Mouse (Mus musculus) myocyte (in vitro differentiated cells): ENCODE measurements around the gene Mov10l1. TPM values are rescaled to one million over a fixed set of nuclear protein-coding genes. Genes with fewer than 3 reads are reported as not detected.
A peak's percentile ranks its signal among the peaks of the same experiment; 100 is the strongest.

Experiments
- H3K27me3 ChIP-seq: one replicate; pipeline ENCODE4 v1.6.1; 2011; ENCODE audit not compliant: control insufficient read depth, insufficient read depth, insufficient read length
- H3K36me3 ChIP-seq: one replicate; pipeline ENCODE4 v1.6.1; 2011; ENCODE audit not compliant: control insufficient read depth, insufficient read depth
- H3K4me2 ChIP-seq: one replicate; pipeline ENCODE4 v1.6.1; 2011; ENCODE audit warnings: low read depth, control low read depth
- H3K4me3 ChIP-seq: one replicate; pipeline ENCODE4 v1.5.1; 2011; ENCODE audit warnings: mild to moderate bottlenecking, control low read depth, moderate library complexity
- H3K79me2 ChIP-seq: one replicate; pipeline ENCODE4 v1.6.1; 2011; ENCODE audit not compliant: control insufficient read depth, insufficient read depth
- H3ac ChIP-seq: one replicate; pipeline ENCODE4 v1.6.1; 2011; ENCODE audit not compliant: control insufficient read depth, insufficient read length
- CEBPB ChIP-seq: IDR thresholded peaks from 2 replicates; pipeline ENCODE4 v1.6.1; 2011; ENCODE audit warnings: mild to moderate bottlenecking, moderate library complexity; ENCODE audit not compliant: poor library complexity, insufficient read depth, severe bottlenecking
- E2F4 ChIP-seq: IDR thresholded peaks from one replicate; pipeline ENCODE4 v1.6.1; 2011; ENCODE audit warnings: mild to moderate bottlenecking, control low read depth, moderate library complexity; ENCODE audit not compliant: insufficient read depth
- MAX ChIP-seq: IDR thresholded peaks from one replicate; pipeline ENCODE4 v1.6.1; 2011; ENCODE audit warnings: low read depth, mild to moderate bottlenecking, control low read depth
- MYOD1 ChIP-seq, 3 experiments: IDR thresholded peaks; one replicate each; pipeline ENCODE4 v1.6.1; 2011; ENCODE audit warnings: control low read depth in 2 of 3, low read depth in 2 of 3, mild to moderate bottlenecking in 2 of 3, moderate library complexity in 1 of 3; ENCODE audit not compliant: insufficient read length in 2 of 3, control insufficient read depth in 1 of 3
- MYOG ChIP-seq, 3 experiments: IDR thresholded peaks; one replicate each; pipeline ENCODE4 v1.6.1; 2011; ENCODE audit warnings: control low read depth in 2 of 3, low read depth in 2 of 3, mild to moderate bottlenecking in 2 of 3; ENCODE audit not compliant: insufficient read length in 2 of 3, control insufficient read depth in 1 of 3, insufficient read depth in 1 of 3
- POLR2A ChIP-seq: IDR thresholded peaks from one replicate; pipeline ENCODE4 v1.6.1; 2011; ENCODE audit warnings: low read depth, mild to moderate bottlenecking, control low read depth, moderate library complexity; ENCODE audit not compliant: insufficient read length
- POLR2AphosphoS2 ChIP-seq: IDR thresholded peaks from one replicate; pipeline ENCODE4 v1.6.1; 2011; ENCODE audit warnings: low read depth, control low read depth; ENCODE audit not compliant: insufficient read length
- REST ChIP-seq: IDR thresholded peaks from one replicate; pipeline ENCODE4 v1.6.1; 2011; ENCODE audit warnings: mild to moderate bottlenecking, control low read depth, moderate library complexity; ENCODE audit not compliant: insufficient read depth, insufficient read length
- SRF ChIP-seq: IDR thresholded peaks from one replicate; pipeline ENCODE4 v1.6.1; 2011; ENCODE audit warnings: low read depth; ENCODE audit not compliant: control insufficient read depth, insufficient read length
- TCF12 ChIP-seq: IDR thresholded peaks from one replicate; pipeline ENCODE4 v1.6.1; 2011; ENCODE audit warnings: mild to moderate bottlenecking, control low read depth; ENCODE audit not compliant: poor library complexity, insufficient read depth, severe bottlenecking
- TCF3 ChIP-seq: IDR thresholded peaks from one replicate; pipeline ENCODE4 v1.6.1; 2011; ENCODE audit warnings: low read depth, control low read depth; ENCODE audit not compliant: insufficient read length
- USF1 ChIP-seq: IDR thresholded peaks from one replicate; pipeline ENCODE4 v1.6.1; 2011; ENCODE audit warnings: low read depth, mild to moderate bottlenecking, control low read depth, moderate library complexity
- polyA plus RNA-seq: library from polyadenylated mRNA; unstranded; fragments of >200 nt; fragmentation: generic; extraction: Trizol; gene quantifications from one replicate; pipeline ENCODE4 v1.2.1, GENCODE M21; 2012; ENCODE audit warnings: missing spikeins

Gene Mov10l1
- polyA plus RNA-seq, 1 experiment, result not detected

GRCm38 (mm10) chr15:89078208-89078836 is 95.6 kb downstream of the Mov10l1 start:
- peaks cover 44% of the 10 kb centered on the region for H3K79me2 ChIP-seq
- peak overlapping the region; percentile 87 for H3K4me3 ChIP-seq
- no peak overlapping the region for H3ac ChIP-seq
- peak overlapping the region; percentile 88 for H3K4me2 ChIP-seq
- H3K36me3 ChIP-seq, result peaks cover 10% of the 10 kb centered on the region
- TF ChIP-seq POLR2A (no peak), MAX (no peak), MYOG (IDR thresholded peaks at IDR 0.05; ENCODE audit: control insufficient read depth in 1 of 3, insufficient read depth in 1 of 3, insufficient read length in 2 of 3, low read depth in 2 of 3) (no peak), POLR2AphosphoS2 (no peak), SRF (no peak), USF1 (no peak), CEBPB (no peak), E2F4 (no peak), MYOD1 (IDR thresholded peaks at IDR 0.05; ENCODE audit: control insufficient read depth in 1 of 3, insufficient read length in 2 of 3, low read depth in 2 of 3) (no peak), TCF12 (no peak), REST (no peak), TCF3 (no peak)
- no peaks in the 10 kb centered on the region for H3K27me3 ChIP-seq

GRCm38 (mm10) chr15:89083906-89084305 is 101.2 kb downstream of the Mov10l1 start:
- no peak overlapping the region for H3K4me3 ChIP-seq
- H3K79me2 ChIP-seq, result peaks cover 15% of the 10 kb centered on the region

GRCm38 (mm10) chr15:89084826-89085225 is 102.1 kb downstream of the Mov10l1 start:
- Histone ChIP-seq H3K79me2 (peaks cover 10% of the 10 kb centered on the region), H3ac (no peak overlapping the region), H3K27me3 (no peaks in the 10 kb centered on the region), H3K36me3 (peaks cover 30% of the 10 kb centered on the region), H3K4me3 (no peak overlapping the region), H3K4me2 (no peak overlapping the region)
- TF ChIP-seq MYOG (IDR thresholded peaks at IDR 0.05; ENCODE audit: control insufficient read depth in 1 of 3, insufficient read depth in 1 of 3, insufficient read length in 2 of 3, low read depth in 2 of 3) (no peak), CEBPB (no peak), POLR2AphosphoS2 (no peak), TCF3 (no peak), E2F4 (no peak), REST (no peak), USF1 (no peak), MYOD1 (IDR thresholded peaks at IDR 0.05; ENCODE audit: control insufficient read depth in 1 of 3, insufficient read length in 2 of 3, low read depth in 2 of 3) (no peak), POLR2A (no peak), SRF (no peak), TCF12 (no peak), MAX (no peak)

More at GRCm38 (mm10) chr15:89083906-89084305, 101.2 kb downstream of the Mov10l1 start:
- Histone ChIP-seq H3K36me3 (peaks cover 30% of the 10 kb centered on the region), H3ac (no peak overlapping the region), H3K4me2 (no peak overlapping the region), H3K27me3 (no peaks in the 10 kb centered on the region)
- TF ChIP-seq USF1 (no peak), MYOD1 (IDR thresholded peaks at IDR 0.05; ENCODE audit: control insufficient read depth in 1 of 3, insufficient read length in 2 of 3, low read depth in 2 of 3) (no peak), POLR2A (no peak), POLR2AphosphoS2 (no peak), CEBPB (no peak), E2F4 (no peak), SRF (no peak), TCF3 (no peak), MAX (no peak), TCF12 (no peak), MYOG (IDR thresholded peaks at IDR 0.05; ENCODE audit: control insufficient read depth in 1 of 3, insufficient read depth in 1 of 3, insufficient read length in 2 of 3, low read depth in 2 of 3) (no peak), REST (no peak)

- Histone ChIP-seq H3K4me3 (peak within 1 kb of the TSS; percentile 43), H3K4me2 (peak within 1 kb of the TSS; percentile 99), H3K79me2 (peaks cover 8% of the 10 kb centered on the region), H3K27me3 (no peaks in the 10 kb centered on the region), H3ac (peak within 1 kb of the TSS; percentile 86), H3K36me3 (peaks cover 23% of the 10 kb centered on the region)
- TF ChIP-seq MYOG (IDR thresholded peaks at IDR 0.05; ENCODE audit: control insufficient read depth in 1 of 3, insufficient read depth in 1 of 3, insufficient read length in 2 of 3, low read depth in 2 of 3) (peak in 1 of 3 experiments; percentile 30), TCF3 (peak; percentile 30), MYOD1 (IDR thresholded peaks at IDR 0.05; ENCODE audit: control insufficient read depth in 1 of 3, insufficient read length in 2 of 3, low read depth in 2 of 3) (peak in 1 of 3 experiments; percentile 31), REST (peak; percentile 12), CEBPB (no peak), POLR2A (peak; percentile 99), POLR2AphosphoS2 (peak; percentile 98), MAX (no peak)
These were observed 106.0 kb downstream of the Mov10l1 start, which contains the start of gene Selenoo for GRCm38 (mm10) chr15:89088607-89089247. Gene Selenoo, plus strand, starts transcription at chr15:89089084.
